Mouse (Mus musculus): ENCODE results near the gene Lgals7. TPM values are rescaled to one million over a fixed set of nuclear protein-coding genes. Genes with fewer than 3 reads are reported as not detected.

The Lgals7 gene
- total RNA-seq, 2 experiments from 2014 or later = 0.52 TPM; not detected in 1

DNA sequence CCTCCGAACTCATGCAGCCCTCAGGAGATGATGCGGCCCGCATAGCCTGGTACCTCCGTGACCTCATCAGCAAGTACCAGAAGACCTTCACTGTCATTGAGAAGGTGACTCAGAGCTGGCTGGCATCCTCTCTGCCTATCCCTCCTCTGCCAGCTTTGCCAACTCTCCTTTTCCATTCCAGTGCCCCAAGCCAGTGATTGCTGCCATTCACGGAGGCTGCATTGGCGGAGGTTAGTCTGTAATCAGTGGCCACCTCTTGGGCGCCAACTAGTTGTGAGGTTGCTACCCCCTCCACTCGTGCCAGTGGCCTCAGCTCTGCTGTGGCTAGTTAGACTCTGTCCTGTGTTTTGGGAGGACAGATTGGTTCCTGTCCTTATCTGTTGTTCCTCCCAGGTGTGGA, 33.8 kb upstream of the Lgals7 start:
- no peak for ATAC-seq (replicated peaks; ENCODE audit: poor library complexity)

DNA sequence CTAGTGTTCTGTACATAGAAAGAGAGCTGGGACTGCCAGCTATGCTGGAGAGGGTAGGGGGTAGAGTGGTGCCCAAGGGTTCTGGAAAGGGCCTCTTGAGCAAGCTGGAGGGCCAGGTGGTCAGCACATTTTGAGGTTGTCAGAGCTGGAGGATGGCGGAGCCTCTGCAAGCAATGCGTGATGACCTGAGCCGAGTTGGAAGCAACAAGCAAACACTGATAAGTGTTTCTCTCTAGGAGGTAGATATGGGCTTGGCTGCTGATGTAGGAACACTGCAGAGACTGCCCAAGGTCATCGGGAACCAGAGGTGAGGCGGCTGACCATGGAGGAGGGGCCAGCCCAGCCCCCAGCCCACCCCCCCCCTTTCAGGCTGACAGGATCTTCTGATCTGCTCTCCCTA, 32.7 kb upstream of the Lgals7 start:
- no peak for ATAC-seq (replicated peaks; ENCODE audit: poor library complexity)

DNA sequence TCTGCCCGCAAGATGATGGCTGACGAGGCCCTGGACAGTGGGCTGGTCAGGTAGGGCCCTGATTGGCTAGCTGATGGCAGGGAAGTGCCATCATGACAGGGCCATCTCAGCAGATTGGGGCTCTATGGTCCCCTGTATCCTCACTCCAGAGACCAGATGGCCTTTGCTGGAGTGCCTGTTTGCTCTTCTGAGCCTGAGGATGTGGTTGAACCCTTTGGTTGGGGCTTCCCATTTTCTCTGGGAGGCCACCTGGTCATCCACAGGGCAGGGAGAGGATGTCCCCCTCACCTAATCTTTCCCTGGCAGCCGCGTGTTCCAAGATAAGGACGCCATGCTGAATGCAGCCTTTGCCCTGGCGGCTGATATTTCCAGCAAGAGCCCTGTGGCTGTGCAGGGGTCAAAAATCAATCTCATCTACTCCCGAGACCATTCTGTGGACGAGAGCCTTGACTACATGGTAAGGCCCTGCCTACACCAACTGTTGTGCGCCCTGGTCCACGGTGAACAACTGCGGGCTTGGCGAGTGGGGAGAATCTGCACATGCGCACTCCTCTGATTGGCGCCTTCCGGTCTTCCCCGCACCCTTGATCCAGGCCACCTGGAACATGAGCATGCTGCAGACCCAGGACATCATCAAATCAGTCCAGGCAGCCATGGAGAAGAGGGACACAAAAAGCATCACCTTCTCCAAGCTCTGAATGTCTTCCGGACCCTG, 32.1 kb upstream of the Lgals7 start:
- 0 out of 2 replicates have a peak, but pooled peaks have one; percentile 21 for ATAC-seq (replicated peaks; ENCODE audit: poor library complexity)

DNA sequence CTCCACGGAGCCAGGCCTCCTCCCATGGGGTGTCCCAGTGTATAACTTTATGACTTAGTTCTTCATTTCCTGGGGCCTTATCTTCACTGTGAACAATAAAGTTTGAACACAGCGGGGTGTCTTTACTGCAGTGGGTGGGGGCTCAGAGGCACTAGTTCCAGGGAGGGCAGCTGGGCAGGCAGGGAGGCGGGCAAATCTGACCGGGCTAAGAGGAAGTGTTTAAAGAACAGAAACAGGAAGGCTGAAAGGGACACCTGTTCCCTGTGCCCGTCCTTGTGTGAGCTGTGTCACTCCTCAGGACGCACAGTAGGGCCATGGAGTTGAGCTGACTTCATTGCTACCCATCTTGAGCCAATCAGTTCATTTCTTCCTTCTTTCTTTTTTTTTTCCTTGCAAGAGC, 31.5 kb upstream of the Lgals7 start:
- ATAC-seq (replicated peaks; ENCODE audit: poor library complexity) = peak; percentile 71

DNA sequence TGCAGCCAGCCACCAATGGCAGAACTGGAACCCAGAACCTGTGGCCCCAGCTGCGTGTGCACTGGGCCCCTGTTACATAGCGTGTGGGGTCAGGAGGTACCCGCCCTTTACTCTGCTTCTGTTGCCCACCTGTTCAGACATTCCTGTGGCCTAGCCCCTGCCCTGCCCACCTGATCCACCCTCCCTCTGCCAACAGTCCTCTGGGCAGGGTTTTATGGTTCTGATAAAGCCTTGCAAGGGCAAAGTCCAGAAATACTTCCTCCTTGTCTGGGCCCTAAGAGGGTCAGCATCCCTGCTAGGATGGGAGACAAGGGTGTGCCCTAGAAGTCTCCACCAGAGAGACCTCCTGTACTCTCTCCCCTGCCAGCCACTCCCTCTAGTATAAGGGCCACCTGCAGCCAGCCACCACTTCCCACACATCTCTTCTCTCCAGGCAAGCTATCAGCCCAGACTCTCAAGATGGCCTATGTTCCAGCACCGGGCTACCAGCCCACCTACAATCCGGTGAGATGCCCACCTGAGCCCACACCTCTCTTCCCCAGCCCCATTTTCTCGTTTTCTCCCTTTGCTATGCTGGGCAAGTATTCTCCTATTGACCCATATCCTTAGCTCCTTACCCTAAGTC, 29.8 kb upstream of the Lgals7 start, which contains the start of gene Lgals4:
Lgals4 (plus strand) TSS at position 132 of the 625 bp plus-strand sequence.
- no peak for ATAC-seq (replicated peaks; ENCODE audit: poor library complexity)

DNA sequence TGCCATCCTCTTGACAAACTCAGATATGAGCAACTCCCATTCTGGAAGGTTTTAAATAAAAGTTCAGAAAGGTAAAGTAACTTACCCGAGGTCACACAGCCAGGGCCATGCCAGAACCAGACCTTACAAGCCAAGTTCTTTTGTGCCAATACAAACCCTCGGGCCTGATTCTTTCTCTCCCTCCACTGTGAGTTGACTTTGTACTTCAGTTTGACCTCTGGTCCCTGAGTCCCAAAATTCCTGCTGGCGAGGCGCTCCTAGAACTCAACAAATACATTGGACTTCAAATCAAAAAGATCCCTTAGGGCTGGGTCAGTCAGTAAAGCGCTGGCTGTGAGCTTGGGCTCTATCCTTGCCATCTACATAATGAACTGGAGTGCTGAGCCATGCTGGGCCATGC, 26.7 kb upstream of the Lgals7 start:
- ATAC-seq (replicated peaks; ENCODE audit: poor library complexity) = no peak

DNA sequence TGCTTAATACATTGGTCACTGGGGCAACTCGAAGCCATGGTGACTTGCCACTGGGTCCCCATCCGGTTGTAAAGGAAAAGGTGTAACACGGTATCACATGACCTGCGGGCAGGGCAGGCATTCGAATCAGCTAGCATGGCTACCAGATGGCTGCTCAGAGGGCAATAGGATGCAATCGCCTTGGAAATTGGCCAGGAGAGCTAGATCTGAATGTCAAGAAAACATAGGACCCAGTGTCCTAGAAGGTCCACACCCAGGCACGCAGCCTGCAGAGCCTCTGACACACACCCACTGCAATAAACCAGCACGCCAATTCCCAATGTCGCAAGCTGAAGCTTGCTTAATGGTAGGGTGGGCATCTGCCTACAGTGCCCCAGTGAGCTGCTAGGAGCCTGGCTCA, 25.3 kb upstream of the Lgals7 start:
- ATAC-seq (replicated peaks; ENCODE audit: poor library complexity) = peak; percentile 78

DNA sequence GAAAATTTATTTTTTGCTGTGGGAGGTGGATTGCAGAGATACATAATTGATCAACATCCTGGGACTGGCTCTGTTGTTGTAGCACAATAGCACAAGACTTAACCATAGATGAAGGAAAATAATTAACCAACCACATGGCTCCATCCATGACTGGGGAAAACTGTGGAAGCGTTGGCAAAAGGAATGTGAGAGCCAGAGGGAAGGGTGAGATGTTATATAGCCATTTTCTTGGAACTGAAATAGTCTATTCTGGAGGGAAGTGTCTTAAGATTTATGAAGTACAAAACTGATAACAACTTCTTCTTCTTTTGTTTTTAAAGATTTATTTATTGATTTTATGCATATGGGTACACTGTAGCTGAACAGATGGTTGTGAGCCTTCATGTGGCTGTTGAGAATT, 16.4 kb upstream of the Lgals7 start:
- ATAC-seq (replicated peaks; ENCODE audit: poor library complexity) = no peak

DNA sequence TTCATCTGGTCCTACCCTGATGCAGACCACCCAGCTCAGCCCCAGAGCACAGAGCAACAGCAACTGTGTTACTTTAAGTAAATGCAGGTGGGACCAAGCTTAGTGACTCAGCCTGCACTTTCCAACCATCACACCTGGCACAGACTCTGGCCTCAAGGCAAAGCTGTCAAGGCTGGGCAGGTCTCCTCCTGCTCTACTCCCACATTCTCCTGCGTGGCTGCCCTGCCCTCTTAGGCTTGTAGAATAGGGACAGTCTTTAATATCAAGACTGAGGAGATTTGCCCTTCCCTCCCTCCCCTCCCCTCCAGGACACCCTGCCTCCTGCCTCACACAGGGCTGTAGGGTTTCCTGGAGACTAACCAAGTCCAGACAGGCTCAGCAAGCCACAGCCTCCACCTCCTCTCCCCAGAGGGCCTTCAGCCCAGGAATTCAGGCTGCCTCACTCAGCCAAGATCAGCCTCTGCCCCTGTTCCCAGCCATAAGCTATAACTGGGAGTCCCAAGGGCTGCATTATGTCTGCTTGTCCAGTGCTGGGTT, 13.9 kb upstream of the Lgals7 start:
- no peak for ATAC-seq (replicated peaks; ENCODE audit: poor library complexity)

DNA sequence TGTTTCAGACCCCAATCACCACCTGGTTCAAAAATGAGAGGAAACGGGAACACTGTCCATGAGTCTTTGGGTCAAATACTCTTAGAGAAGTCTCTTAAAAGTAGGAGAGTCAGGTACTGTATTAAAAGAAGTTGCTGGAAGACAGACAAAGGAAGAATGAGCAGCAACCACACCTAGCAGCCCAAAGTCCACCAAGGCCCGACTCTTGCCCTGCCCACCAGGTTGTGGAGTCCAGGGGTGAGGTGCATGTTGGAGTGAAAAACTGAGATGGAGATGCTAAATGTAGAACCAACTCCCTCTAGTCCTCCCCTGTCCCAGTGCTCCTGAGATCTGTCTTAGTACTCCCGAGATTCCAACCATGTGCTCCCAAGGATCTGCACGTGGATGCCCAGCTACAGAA, 13.0 kb upstream of the Lgals7 start:
- no peak for ATAC-seq (replicated peaks; ENCODE audit: poor library complexity)

DNA sequence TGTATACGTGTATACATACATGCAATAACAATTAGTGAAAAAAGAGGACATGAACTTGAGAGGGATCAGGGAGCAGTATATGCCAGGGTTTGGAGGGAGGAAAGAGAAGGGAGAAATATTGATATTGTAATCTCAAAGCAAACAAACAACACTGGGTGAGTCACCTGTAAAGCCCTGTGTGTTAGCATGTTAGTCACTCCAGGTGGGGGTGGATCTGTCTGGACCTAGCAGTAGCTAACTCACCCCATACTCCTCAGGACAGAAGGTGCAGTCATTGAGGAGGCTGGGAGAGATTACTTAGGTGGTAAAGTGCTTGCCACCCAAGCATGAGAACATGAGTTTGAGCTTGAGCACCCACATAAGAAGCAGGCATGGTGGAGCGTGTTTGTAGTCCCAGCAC, 3.7 kb upstream of the Lgals7 start:
- no peak for ATAC-seq (replicated peaks; ENCODE audit: poor library complexity)

DNA sequence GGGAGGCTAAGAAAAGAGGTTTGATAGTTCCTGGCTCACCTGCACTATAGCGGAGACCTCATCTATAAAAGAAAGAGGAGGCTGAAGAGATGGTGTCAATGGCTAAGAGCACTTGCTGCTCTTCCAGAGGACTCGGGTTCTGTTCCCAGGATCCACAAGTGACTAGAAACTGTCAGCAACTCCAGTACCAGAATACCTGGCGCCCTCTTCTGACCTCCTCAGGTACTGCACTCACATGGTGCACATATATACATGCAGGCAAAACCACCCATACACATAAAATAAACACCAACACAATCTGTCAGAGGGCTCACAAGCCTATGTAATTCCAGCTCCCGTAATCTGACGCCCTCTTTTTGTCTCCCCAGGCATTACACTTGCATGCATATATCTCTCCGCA, 2.8 kb upstream of the Lgals7 start:
- no peak for ATAC-seq (replicated peaks; ENCODE audit: poor library complexity)

DNA sequence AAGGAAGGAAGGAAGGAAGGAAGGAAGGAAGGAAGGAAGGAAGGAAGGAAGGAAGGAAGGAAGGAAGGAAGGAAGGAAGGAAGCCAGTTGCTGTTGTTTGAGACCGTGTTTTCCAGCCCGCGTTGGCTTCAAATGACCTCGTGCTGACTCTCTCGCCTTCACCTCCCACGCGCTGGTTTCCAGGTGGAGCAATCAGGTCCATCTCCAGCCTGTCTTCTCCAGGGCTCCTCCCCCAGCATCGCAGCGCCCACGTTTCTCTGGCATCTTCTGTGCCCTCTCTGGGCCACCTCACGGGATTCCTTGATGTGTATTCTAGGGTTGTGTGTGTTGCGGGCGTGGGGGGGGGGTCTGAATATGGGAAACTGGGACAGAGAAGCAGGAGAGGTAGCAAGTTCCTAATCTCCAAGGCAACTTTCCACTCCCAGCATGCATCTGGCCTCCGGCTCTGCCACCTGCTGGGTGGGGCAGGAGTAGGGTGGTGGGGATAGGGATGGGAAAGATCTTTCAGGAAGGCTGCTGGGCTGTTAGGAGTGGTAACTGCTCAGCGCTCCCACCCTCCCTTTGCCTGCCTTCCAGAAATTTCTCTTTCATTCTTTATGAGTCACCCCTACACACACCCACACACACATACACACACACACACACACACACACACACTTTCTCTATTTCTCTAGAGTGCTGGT, 695 bp upstream of the Lgals7 start:
- no peak for ATAC-seq (replicated peaks; ENCODE audit: poor library complexity)

DNA sequence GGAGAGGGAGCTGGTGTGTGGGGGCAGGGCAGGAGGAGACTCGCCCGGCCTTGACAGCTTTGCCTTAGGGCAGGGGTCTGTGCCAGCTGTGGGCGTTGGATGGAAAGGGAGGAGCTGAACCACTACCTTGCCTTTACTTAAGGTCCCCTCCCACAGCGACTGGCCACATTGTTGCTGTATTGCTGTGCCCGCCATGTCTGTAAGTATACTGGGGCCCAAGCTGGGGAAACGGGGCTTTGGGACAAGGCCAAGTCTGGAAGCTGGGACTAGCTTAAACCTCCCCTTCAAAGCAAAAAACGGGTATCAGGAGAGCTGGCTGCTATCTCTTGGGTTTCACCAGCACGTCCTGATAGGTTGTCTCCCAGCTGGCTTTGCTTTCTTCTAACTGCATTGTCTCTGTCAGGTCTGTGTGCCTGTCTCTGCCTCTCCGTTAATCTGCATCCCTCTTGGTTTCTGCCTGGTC, 666 bp downstream of the Lgals7 start:
- ATAC-seq (replicated peaks; ENCODE audit: poor library complexity) = no peak

DNA sequence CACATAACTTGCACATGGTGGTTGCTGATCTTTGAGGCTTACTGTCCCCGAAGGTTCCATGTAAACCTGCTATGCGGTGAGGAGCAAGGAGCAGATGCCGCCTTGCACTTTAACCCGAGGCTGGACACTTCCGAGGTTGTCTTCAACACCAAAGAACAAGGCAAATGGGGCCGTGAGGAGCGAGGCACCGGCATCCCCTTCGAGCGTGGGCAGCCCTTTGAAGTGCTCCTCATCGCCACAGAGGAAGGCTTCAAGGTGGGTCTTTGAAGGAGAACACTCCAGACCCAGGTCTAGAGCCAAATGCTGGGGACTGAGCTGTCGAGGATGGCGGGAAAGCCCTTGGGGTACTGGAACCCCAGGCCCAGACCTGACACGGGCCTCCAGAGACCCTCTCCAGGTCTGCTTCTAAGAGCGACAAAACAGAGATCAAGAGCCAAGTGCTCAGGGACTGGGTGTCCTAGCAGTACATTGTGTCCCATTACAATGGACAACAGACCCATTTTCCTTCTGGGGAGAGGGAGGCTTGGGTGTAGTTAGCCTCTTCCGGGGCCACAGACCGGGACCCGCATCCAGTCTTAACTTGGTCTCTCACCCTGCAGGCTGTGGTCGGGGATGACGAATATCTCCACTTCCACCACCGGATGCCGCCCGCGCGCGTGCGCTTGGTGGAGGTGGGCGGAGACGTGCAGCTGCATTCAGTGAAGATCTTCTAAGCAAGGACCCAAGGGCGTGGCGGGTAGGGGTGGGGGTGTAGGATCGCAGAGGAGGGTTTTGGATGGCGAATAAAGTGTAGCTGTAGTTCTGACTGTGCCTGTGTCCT, 2.0 kb downstream of the Lgals7 start:
- peak; percentile 90 for ATAC-seq (replicated peaks; ENCODE audit: poor library complexity)

DNA sequence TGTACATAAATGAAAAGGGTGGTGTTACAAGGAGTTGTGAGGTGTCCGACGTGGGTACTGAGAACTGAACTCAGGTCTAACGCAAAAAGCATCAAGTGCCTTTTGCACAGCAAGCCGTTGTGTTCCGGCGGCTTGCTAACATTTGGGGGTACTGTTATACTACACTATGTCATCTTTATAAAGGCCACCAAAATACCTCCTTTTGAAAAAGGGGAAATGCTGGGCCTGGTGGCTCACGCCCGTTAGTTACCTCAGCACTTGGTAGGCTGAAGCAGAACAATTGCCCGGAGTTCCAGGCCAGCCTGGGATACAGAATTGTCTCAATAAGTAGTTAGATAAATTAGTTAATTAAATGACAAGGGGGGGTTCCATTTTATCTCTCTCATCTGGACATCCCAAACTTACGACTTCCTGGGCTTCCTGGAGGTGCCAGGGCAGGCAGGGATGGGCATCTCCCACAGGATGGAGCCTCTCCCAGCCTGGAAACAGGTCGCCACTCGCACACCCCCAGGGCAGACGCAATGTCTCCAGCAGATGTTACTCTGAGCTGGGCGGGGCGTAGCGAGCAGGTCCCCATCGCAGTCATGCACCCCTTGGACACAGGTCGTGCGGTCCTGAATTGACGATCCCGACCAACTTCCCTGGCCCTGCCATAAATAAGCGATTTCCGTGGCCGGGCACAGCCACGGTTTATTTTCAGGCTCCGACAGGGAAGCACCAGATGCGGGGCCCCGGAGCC, 3.3 kb downstream of the Lgals7 start:
- no peak for ATAC-seq (replicated peaks; ENCODE audit: poor library complexity)

DNA sequence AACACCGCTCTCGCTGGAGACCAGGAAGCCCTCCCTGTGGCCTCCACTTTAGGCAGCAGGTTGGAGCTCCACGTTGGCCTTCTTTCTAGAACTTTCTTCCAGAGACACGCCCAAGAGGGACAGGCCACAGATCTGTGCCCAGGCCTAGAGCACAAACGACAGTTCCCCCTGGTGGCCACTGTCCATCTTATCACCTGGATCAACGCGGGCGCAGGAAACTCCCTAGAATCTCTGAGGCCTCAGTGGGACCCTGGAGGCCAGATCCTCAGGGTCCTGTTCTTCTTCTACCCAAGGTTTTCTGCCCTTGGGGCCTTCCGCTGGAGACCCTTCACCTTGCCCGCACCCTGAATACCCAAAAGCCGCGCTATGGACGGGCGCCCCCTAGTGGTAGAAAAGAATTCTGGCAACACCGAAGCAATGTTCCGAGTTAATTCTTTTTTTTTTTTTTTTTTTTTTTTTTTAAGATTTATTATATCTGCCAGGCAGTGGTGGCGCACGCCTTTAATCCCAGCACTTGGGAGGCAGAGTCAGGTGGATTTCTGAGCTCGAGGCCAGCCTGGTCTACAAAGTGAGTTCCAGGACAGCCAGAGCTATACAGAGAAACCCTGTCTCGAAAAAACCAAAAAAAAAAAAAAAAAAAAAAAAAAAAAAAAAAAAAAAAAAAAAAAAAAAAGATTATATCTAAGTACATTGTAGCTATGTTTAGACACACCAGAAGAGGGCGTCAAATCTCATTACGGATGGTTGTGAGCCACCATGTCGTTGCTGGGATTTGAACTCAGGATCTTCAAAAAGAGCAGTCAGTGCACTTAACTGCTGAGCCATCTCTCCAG, 4.1 kb downstream of the Lgals7 start:
- ATAC-seq (replicated peaks; ENCODE audit: poor library complexity) = peak; percentile 62

DNA sequence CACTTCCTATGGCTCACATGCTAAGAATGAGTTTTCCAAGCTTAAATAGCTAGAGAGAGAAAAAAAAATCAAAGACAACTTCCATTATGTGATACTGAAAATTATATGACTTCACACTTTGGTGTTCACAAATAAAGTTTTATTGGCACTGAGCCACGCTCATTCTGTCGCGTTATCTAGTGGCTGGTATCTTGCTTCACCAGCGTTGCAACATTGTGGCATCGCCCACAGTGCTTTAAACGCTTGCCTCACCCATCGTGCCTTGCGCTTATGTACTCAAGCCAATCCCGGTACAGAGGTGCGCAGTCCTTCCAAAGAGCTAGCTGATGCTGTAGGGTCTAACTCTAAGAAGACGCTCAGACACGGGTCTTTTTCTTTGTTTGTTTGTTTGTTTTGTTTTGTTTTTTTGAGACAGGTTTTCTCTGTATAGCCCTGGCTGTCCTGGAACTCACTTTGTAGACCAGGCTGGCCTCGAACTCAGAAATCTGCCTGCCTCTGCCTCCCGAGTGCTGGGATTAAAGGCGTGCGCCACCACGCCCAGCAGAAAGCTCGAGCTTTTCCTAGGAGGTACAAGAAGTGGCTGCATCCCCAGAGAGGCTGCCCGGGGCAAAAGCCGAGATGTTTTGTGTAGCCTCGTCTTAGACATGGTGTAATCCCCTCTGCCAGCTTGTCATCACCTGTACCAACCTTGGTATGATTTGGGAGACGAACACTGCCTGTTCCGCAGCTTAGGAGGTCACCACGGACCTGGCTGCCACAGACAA, 7.4 kb downstream of the Lgals7 start:
- peak; percentile 79 for ATAC-seq (replicated peaks; ENCODE audit: poor library complexity)

DNA sequence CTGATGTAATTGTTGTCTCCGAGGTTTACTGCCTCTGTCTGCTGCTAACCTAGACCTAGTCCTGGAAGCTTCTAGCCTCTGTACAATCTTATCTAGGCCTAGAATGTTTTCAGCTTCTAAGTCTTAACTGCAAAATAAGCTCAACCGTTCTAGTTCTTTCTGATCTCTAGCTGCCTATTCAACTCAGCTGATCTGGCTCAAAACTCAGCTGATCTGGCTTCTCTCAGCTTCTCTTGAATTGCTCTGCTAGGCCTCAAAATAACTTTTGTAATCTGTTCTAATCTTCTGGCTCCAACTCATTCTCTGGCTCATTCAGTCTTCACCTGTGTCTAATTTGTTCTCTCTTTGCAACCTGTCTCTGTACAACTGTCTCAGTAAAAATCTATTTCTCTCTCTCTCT, 10.9 kb downstream of the Lgals7 start:
- no peak for ATAC-seq (replicated peaks; ENCODE audit: poor library complexity)

All from megakaryocyte progenitor cell, adult 5-6 weeks (primary cell).